Mouse (Mus musculus) neural tube, embryonic 12.5 days (tissue): ENCODE data around the gene Prl8a6. TPM values are rescaled to one million over a fixed set of nuclear protein-coding genes. Genes with fewer than 3 reads are reported as not detected.

Experiments
- ATAC-seq: fragments of 200-750 bp; cut with Nextera tagmentation; 2 replicates; pipeline ENCODE4 v1.8.0; 2017; ENCODE audit warnings: low read depth, mild to moderate bottlenecking, moderate TSS enrichment, moderate library complexity; ENCODE audit not compliant: low FRiP score
- H3K27ac ChIP-seq: fragments of 300-500 bp; sonication (generic); 2 replicates; pipeline ENCODE4 v1.5.1; 2016
- H3K27me3 ChIP-seq: fragments of 300-500 bp; sonication (generic); replicated peaks from 2 replicates; pipeline ENCODE4 v1.6.1; 2016; ENCODE audit warnings: mild to moderate bottlenecking
- H3K36me3 ChIP-seq: fragments of 300-500 bp; sonication (generic); 2 replicates; pipeline ENCODE4 v1.6.1; 2016; ENCODE audit warnings: mild to moderate bottlenecking
- H3K4me1 ChIP-seq: fragments of 300-500 bp; sonication (generic); 2 replicates; pipeline ENCODE4 v1.6.1; 2016
- H3K4me2 ChIP-seq: fragments of 300-500 bp; sonication (generic); replicated peaks from 2 replicates; pipeline ENCODE4 v1.6.1; 2016; ENCODE audit warnings: mild to moderate bottlenecking
- H3K4me3 ChIP-seq: fragments of 300-500 bp; sonication (generic); 2 replicates; pipeline ENCODE4 v1.5.1; 2016
- H3K9ac ChIP-seq: fragments of 300-500 bp; sonication (generic); 2 replicates; pipeline ENCODE4 v1.6.1; 2016; ENCODE audit warnings: mild to moderate bottlenecking
- H3K9me3 ChIP-seq: fragments of 300-500 bp; sonication (generic); 2 replicates; pipeline ENCODE4 v1.6.1; 2016; ENCODE audit warnings: mild to moderate bottlenecking
- WGBS: fragments of 180-500 bp; shearing (Covaris S2); methylation state at CpG from one replicate; pipeline ENCODE4 v1.1.7; 2016; 5-methylcytosine and 5-hydroxymethylcytosine counted together
- polyA plus RNA-seq: library from polyadenylated mRNA; unstranded; fragments of >200 nt; fragmentation: Nextera tagmentation; extraction: Ambion mirVana; gene quantifications from 2 replicates; pipeline ENCODE4 v1.2.1, GENCODE M21; 2016

The Prl8a6 gene
- polyA plus RNA-seq, result not detected in 2 replicates

GRCm38 (mm10) chr13:27438588-27438987 lies at the start of gene Prl8a6:
Gene Prl8a6, minus strand, starts transcription at chr13:27438688.
- no peak within 1 kb of the TSS for H3K9ac ChIP-seq
- no peak within 1 kb of the TSS for H3K4me2 ChIP-seq
- WGBS, result 89% methylated on average over 3 of the region's 3 CpGs
- H3K27me3 ChIP-seq, result no peaks in the 10 kb centered on the region
- no peaks in the 10 kb centered on the region for H3K4me1 ChIP-seq
- H3K27ac ChIP-seq, result no peak within 1 kb of the TSS
- H3K4me3 ChIP-seq, result no peak within 1 kb of the TSS
- H3K36me3 ChIP-seq, result no peaks in the 10 kb centered on the region
- no peaks in the 10 kb centered on the region for H3K9me3 ChIP-seq
- no peak for ATAC-seq

GRCm38 (mm10) chr13:27433159-27433558 lies 5.3 kb downstream of the Prl8a6 start:
- Histone ChIP-seq H3K27me3 (no peaks in the 10 kb centered on the region), H3K9me3 (no peaks in the 10 kb centered on the region), H3K36me3 (no peaks in the 10 kb centered on the region), H3K4me3 (no peak overlapping the region), H3K4me1 (no peaks in the 10 kb centered on the region), H3K9ac (no peak overlapping the region), H3K4me2 (no peak overlapping the region), H3K27ac (no peak overlapping the region)
- 86% methylated on average over 1 of the region's 1 CpGs for WGBS
- no peak for ATAC-seq

DNA sequence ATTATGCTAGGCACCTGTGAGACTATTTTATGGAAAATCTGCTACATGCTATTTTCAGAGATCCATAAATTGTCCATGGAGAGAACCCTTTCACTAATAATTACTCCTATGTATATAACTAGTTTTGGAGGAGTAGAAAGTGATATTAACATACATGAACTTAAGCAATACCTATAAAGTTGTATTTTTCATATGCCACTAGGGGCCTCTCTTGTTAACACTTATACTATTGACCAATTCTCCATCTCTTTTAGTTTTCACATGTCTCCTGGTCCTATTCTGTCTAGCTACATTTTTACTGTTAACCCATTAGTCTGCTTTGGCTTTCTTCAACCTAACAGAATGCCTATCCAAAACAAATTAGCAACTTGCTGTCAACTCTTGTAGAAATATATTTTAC lies 24.8 kb downstream of the Prl8a6 start:
- Histone ChIP-seq H3K9ac (no peak overlapping the region), H3K27ac (no peak overlapping the region), H3K4me3 (no peak overlapping the region), H3K4me2 (no peak overlapping the region), H3K9me3 (no peaks in the 10 kb centered on the region), H3K4me1 (no peaks in the 10 kb centered on the region), H3K27me3 (no peaks in the 10 kb centered on the region), H3K36me3 (no peaks in the 10 kb centered on the region)
- no peak for ATAC-seq

GRCm38 (mm10) chr13:27399061-27399724 lies 39.3 kb downstream of the Prl8a6 start:
- WGBS, result 85% methylated on average over 7 of the region's 7 CpGs
- Histone ChIP-seq H3K4me3 (no peak overlapping the region), H3K4me2 (no peak overlapping the region), H3K9me3 (no peaks in the 10 kb centered on the region), H3K27me3 (no peaks in the 10 kb centered on the region), H3K27ac (no peak overlapping the region), H3K9ac (no peak overlapping the region), H3K4me1 (no peaks in the 10 kb centered on the region), H3K36me3 (no peaks in the 10 kb centered on the region)
- peak; percentile 72; the same call in 1 of the 2 replicates for ATAC-seq

- Histone ChIP-seq H3K4me1 (no peaks in the 10 kb centered on the region), H3K27me3 (no peaks in the 10 kb centered on the region), H3K4me2 (no peak within 1 kb of the TSS), H3K27ac (no peak within 1 kb of the TSS), H3K4me3 (no peak within 1 kb of the TSS), H3K9ac (no peak within 1 kb of the TSS), H3K9me3 (no peaks in the 10 kb centered on the region), H3K36me3 (no peaks in the 10 kb centered on the region)
- WGBS, result 72% methylated on average over 6 of the region's 6 CpGs
- ATAC-seq, result no peak
These were observed 47.7 kb downstream of the Prl8a6 start, which contains the start of gene Prl2b1 for GRCm38 (mm10) chr13:27390746-27391145. Gene Prl2b1, minus strand, starts transcription at chr13:27390846.

Other genes with a start within 250 kb of the Prl8a6 start
- gene Prl3c1, start 242.0 kb downstream of the Prl8a6 start, polyA plus RNA-seq, result not detected in 2 replicates
- not detected in 2 replicates for gene Prl3b1, start 196.8 kb downstream of the Prl8a6 start, polyA plus RNA-seq
- not detected in 2 replicates for gene Prl3a1, start 179.3 kb downstream of the Prl8a6 start, polyA plus RNA-seq
- not detected in 2 replicates for gene Prl6a1, start 126.1 kb downstream of the Prl8a6 start, polyA plus RNA-seq
- not detected in 2 replicates for gene Prl8a2, start 93.0 kb downstream of the Prl8a6 start, polyA plus RNA-seq
- not detected in 2 replicates for gene Prl2b1, start 47.8 kb downstream of the Prl8a6 start, polyA plus RNA-seq
- not detected in 2 replicates for gene Prl8a8, start 74.5 kb upstream of the Prl8a6 start, polyA plus RNA-seq
- gene Prl8a9, start 125.9 kb upstream of the Prl8a6 start, polyA plus RNA-seq, result not detected in 2 replicates
- gene Prl8a1, start 143.5 kb upstream of the Prl8a6 start, polyA plus RNA-seq, result not detected in 2 replicates
- not detected in 2 replicates for gene Prl7b1, start 171.9 kb upstream of the Prl8a6 start, polyA plus RNA-seq
- not detected in 2 replicates for gene Prl7a1, start 203.8 kb upstream of the Prl8a6 start, polyA plus RNA-seq
- not detected in 2 replicates for gene Prl7a2, start 229.3 kb upstream of the Prl8a6 start, polyA plus RNA-seq